Mouse (Mus musculus) stomach, embryonic 16.5 days (tissue): ENCODE data around the gene Pde10a. TPM values are rescaled to one million over a fixed set of nuclear protein-coding genes. Genes with fewer than 3 reads are reported as not detected.

Experiments used
- ATAC-seq: fragments of 200-750 bp; cut with Nextera tagmentation; 2 replicates; pipeline ENCODE4 v1.8.0; 2017; ENCODE audit warnings: moderate number of reproducible peaks, moderate TSS enrichment; ENCODE audit not compliant: insufficient read depth, low FRiP score
- H3K27ac ChIP-seq: fragments of 300-500 bp; sonication (generic); 2 replicates; pipeline ENCODE4 v1.5.1; 2014; ENCODE audit warnings: low read length
- H3K27me3 ChIP-seq: fragments of 300-500 bp; sonication (generic); 2 replicates; pipeline ENCODE4 v1.6.1; 2014; ENCODE audit warnings: low read length, control low read depth, mixed read lengths; ENCODE audit not compliant: control insufficient read depth, insufficient read depth
- H3K36me3 ChIP-seq: fragments of 300-500 bp; sonication (generic); 2 replicates; pipeline ENCODE4 v1.6.1; 2014; ENCODE audit warnings: low read length; ENCODE audit not compliant: control insufficient read depth, insufficient read depth
- H3K4me1 ChIP-seq: fragments of 300-500 bp; sonication (generic); 2 replicates; pipeline ENCODE4 v1.6.1; 2014; ENCODE audit warnings: low read length, control low read depth, mixed read lengths; ENCODE audit not compliant: control insufficient read depth, insufficient read depth
- H3K4me2 ChIP-seq: fragments of 300-500 bp; sonication (generic); 2 replicates; pipeline ENCODE4 v1.6.1; 2014; ENCODE audit warnings: low read depth, low read length, mixed read lengths
- H3K4me3 ChIP-seq: fragments of 300-500 bp; sonication (generic); replicated peaks from 2 replicates; pipeline ENCODE4 v1.5.1; 2014; ENCODE audit warnings: mild to moderate bottlenecking, low read length
- H3K9ac ChIP-seq: fragments of 300-500 bp; sonication (generic); 2 replicates; pipeline ENCODE4 v1.6.1; 2014; ENCODE audit warnings: low read length
- H3K9me3 ChIP-seq: fragments of 300-500 bp; sonication (generic); replicated peaks from 2 replicates; pipeline ENCODE4 v1.6.1; 2016; ENCODE audit warnings: low read length, control low read depth; ENCODE audit not compliant: control insufficient read depth
- WGBS: fragments of 180-500 bp; shearing (Covaris S2); extraction: QIAGEN DNeasy Blood & Tissue Kit; methylation state at CpG from one replicate; pipeline ENCODE4 v1.1.7; 2014; 5-methylcytosine and 5-hydroxymethylcytosine counted together
- polyA plus RNA-seq: library from polyadenylated mRNA; unstranded; fragments of >200 nt; fragmentation: Nextera tagmentation; extraction: Ambion mirVana; gene quantifications from 2 replicates; pipeline ENCODE4 v1.2.1, GENCODE M21; 2015

The Pde10a gene
- polyA plus RNA-seq, 1 experiment from 2014 or later = 1.2 TPM

- Histone ChIP-seq H3K27me3 (no peaks in the 10 kb centered on the region), H3K9ac (no peak overlapping the region), H3K36me3 (no peaks in the 10 kb centered on the region), H3K9me3 (no peaks in the 10 kb centered on the region), H3K27ac (no peak overlapping the region), H3K4me1 (no peaks in the 10 kb centered on the region), H3K4me2 (no peak overlapping the region), H3K4me3 (no peak overlapping the region)
- 67% methylated on average over 4 of the region's 4 CpGs for WGBS
- ATAC-seq = no peak
Measured at GRCm38 (mm10) chr17:8749426-8749825, 224.3 kb downstream of the Pde10a start.

GRCm38 (mm10) chr17:8757576-8757975 lies 232.4 kb downstream of the Pde10a start:
- no peaks in the 10 kb centered on the region for H3K4me1 ChIP-seq
- no peak for ATAC-seq
- H3K27ac ChIP-seq = no peak overlapping the region
- no peak overlapping the region for H3K4me3 ChIP-seq
- no peaks in the 10 kb centered on the region for H3K27me3 ChIP-seq
- H3K9ac ChIP-seq = no peak overlapping the region
- no peak overlapping the region for H3K4me2 ChIP-seq
- WGBS = 86% methylated on average over 5 of the region's 5 CpGs
- no peaks in the 10 kb centered on the region for H3K9me3 ChIP-seq
- H3K36me3 ChIP-seq = no peaks in the 10 kb centered on the region

GRCm38 (mm10) chr17:8763248-8763647 lies 238.1 kb downstream of the Pde10a start:
- Histone ChIP-seq H3K4me3 (no peak overlapping the region), H3K27ac (no peak overlapping the region), H3K9me3 (no peaks in the 10 kb centered on the region), H3K4me1 (no peaks in the 10 kb centered on the region), H3K36me3 (no peaks in the 10 kb centered on the region), H3K27me3 (no peaks in the 10 kb centered on the region), H3K4me2 (no peak overlapping the region), H3K9ac (no peak overlapping the region)
- 21% methylated on average over 1 of the region's 1 CpGs for WGBS
- 0 out of 2 replicates have a peak, but pooled peaks have one; percentile 29 for ATAC-seq

- Histone ChIP-seq H3K4me2 (no peak overlapping the region), H3K27me3 (no peaks in the 10 kb centered on the region), H3K27ac (no peak overlapping the region), H3K36me3 (no peaks in the 10 kb centered on the region), H3K4me3 (no peak overlapping the region), H3K9me3 (peaks cover 3% of the 10 kb centered on the region; the same call in 1 of the 2 replicates), H3K4me1 (no peaks in the 10 kb centered on the region), H3K9ac (no peak overlapping the region)
- WGBS = 89% methylated on average over 5 of the region's 5 CpGs
- ATAC-seq = no peak
Measured at GRCm38 (mm10) chr17:8765987-8766576, 240.9 kb downstream of the Pde10a start.

- H3K9ac ChIP-seq = no peak overlapping the region
- no peaks in the 10 kb centered on the region for H3K36me3 ChIP-seq
- H3K27me3 ChIP-seq = no peaks in the 10 kb centered on the region
- H3K27ac ChIP-seq = no peak overlapping the region
- no peak overlapping the region for H3K4me2 ChIP-seq
- peaks cover 3% of the 10 kb centered on the region; the same call in 1 of the 2 replicates for H3K9me3 ChIP-seq
- WGBS = 63% methylated on average over 1 of the region's 1 CpGs
- H3K4me1 ChIP-seq = no peaks in the 10 kb centered on the region
- ATAC-seq = no peak
- no peak overlapping the region for H3K4me3 ChIP-seq
Measured at GRCm38 (mm10) chr17:8769155-8769554, 244.0 kb downstream of the Pde10a start.

- Histone ChIP-seq H3K4me3 (no peak overlapping the region), H3K9me3 (peaks cover 3% of the 10 kb centered on the region; the same call in 1 of the 2 replicates), H3K4me1 (no peaks in the 10 kb centered on the region), H3K4me2 (no peak overlapping the region), H3K9ac (no peak overlapping the region), H3K36me3 (no peaks in the 10 kb centered on the region), H3K27ac (no peak overlapping the region), H3K27me3 (no peaks in the 10 kb centered on the region)
- 72% methylated on average over 6 of the region's 6 CpGs for WGBS
- ATAC-seq = no peak
Measured at GRCm38 (mm10) chr17:8773391-8773790, 248.2 kb downstream of the Pde10a start.

GRCm38 (mm10) chr17:8774301-8774700 lies 249.1 kb downstream of the Pde10a start:
- Histone ChIP-seq H3K4me3 (no peak overlapping the region), H3K9me3 (peaks cover 3% of the 10 kb centered on the region; the same call in 1 of the 2 replicates), H3K9ac (no peak overlapping the region), H3K36me3 (no peaks in the 10 kb centered on the region), H3K27ac (no peak overlapping the region), H3K27me3 (no peaks in the 10 kb centered on the region), H3K4me2 (no peak overlapping the region), H3K4me1 (no peaks in the 10 kb centered on the region)
- no peak for ATAC-seq
- 81% methylated on average over 3 of the region's 3 CpGs for WGBS

GRCm38 (mm10) chr17:8775571-8776161 lies 250.5 kb downstream of the Pde10a start:
- ATAC-seq = no peak
- Histone ChIP-seq H3K4me1 (no peaks in the 10 kb centered on the region), H3K36me3 (no peaks in the 10 kb centered on the region), H3K4me3 (no peak overlapping the region), H3K27me3 (no peaks in the 10 kb centered on the region), H3K27ac (no peak overlapping the region), H3K4me2 (no peak overlapping the region), H3K9me3 (no peaks in the 10 kb centered on the region), H3K9ac (no peak overlapping the region)
- 74% methylated on average over 11 of the region's 11 CpGs for WGBS

- no peak for ATAC-seq
- WGBS = 87% methylated on average over 6 of the region's 6 CpGs
- Histone ChIP-seq H3K9ac (no peak overlapping the region), H3K4me2 (no peak overlapping the region), H3K4me1 (no peaks in the 10 kb centered on the region), H3K4me3 (no peak overlapping the region), H3K27me3 (no peaks in the 10 kb centered on the region), H3K9me3 (no peaks in the 10 kb centered on the region), H3K36me3 (no peaks in the 10 kb centered on the region), H3K27ac (no peak overlapping the region)
Measured at GRCm38 (mm10) chr17:8777710-8778109, 252.5 kb downstream of the Pde10a start.
